Mouse (Mus musculus): ENCODE data around the gene Txndc11. TPM values are rescaled to one million over a fixed set of nuclear protein-coding genes. Genes with fewer than 3 reads are reported as not detected.
"Not testable (repeated sequence)": the region's sequence is repeated elsewhere in the genome, so short reads cannot be mapped to it uniquely, and the experiment has no call there.

The Txndc11 gene
- polyA plus RNA-seq (2015; fragmentation: Nextera tagmentation; extraction: Ambion mirVana): 39.3 and 41.6 TPM in 2 replicates

DNA sequence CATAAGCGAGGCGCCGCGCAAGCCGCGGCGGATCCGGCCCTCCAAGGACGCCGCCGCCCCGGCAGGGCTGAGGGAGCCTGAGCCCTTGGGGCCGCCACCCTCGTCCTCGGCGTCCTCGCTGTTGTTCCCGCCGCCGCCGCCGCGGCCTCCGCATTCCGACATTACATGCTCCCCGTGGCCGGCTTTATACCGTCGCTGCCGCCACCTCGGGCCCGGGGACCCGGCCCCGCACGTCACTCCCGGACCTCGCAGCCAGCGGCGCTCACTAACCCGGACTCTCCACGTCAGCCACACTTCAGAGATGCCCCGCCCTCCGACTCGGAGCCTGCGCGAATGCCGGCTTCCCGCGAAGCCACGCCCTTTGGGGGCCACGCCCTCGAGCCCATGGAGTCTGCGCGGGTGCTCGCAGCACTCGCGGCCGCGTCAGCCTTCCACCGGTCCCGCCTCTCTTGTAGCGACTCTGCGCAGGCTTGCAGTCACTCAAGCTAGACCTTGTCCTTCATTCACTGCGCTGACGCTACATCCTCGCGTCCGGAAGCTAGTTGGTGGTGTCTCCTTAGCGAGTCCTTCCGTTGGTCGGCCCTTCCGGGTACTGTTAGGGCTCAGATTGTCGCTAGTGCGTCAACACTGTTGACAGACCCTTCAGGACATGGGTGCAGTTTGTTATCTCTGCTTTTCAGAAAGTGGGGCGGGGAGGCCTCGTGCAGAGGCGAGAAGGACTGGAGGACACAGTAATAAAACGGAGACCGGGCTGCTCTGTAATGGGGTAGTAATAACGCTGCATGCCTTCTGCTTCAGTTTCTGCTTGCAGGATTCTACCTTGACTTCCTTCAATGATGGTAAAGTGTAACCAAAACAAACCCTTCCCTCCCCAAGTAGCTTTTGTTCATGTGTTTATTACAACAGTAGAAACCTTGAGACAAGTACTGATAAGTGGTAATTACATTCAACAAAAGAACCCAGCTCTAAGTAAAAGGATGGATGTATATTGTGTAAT is at the start of gene Txndc11:
TSS of gene Txndc11 (minus strand) at position 303 of the 997 bp plus-strand sequence.
- H3K9ac ChIP-seq: peak within 1 kb of the TSS; percentile 87
- no peaks in the 10 kb centered on the region for H3K9me3 ChIP-seq
- H3K27me3 ChIP-seq (replicated peaks): no peaks in the 10 kb centered on the region
- H3K4me1 ChIP-seq: peaks cover 15% of the 10 kb centered on the region; the same call in 1 of the 2 replicates
- peaks cover 13% of the 10 kb centered on the region for H3K36me3 ChIP-seq
- H3K4me3 ChIP-seq (replicated peaks): peak within 1 kb of the TSS; percentile 93
- WGBS: under 1% methylated on average over 80 of the region's 80 CpGs
- peak within 1 kb of the TSS; percentile 94 for H3K27ac ChIP-seq
- peak; percentile 99 for ATAC-seq (ENCODE audit: insufficient read depth, low FRiP score, low read depth)
- H3K4me2 ChIP-seq: peak within 1 kb of the TSS; percentile 64

DNA sequence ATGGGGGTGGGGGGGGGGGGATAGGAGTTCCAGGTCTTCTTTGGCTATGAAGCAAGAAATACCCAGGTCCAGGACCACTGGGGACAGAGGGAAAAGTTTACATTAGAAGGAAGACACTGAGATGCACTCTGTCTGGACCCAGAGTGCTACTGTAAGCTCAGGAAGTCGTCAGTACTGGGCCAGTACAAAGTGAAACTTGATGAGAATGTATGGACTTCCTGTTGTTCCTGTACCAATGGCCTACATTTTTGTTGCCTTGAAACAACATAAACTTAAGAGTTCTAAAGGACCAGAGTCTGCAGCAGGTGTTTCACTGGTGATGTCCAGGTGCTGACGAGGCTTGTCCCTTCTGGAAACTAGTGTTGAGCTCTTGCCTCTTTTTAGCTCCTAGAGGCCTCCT is 43.0 kb upstream of the Txndc11 start:
- no peak overlapping the region for H3K4me2 ChIP-seq
- no peaks in the 10 kb centered on the region for H3K27me3 ChIP-seq (replicated peaks)
- no peak overlapping the region for H3K9ac ChIP-seq
- no peaks in the 10 kb centered on the region for H3K9me3 ChIP-seq
- no peak overlapping the region for H3K4me3 ChIP-seq (replicated peaks)
- no peak overlapping the region for H3K27ac ChIP-seq
- no peaks in the 10 kb centered on the region for H3K36me3 ChIP-seq
- WGBS: 59% methylated on average over 2 of the region's 2 CpGs
- 0 out of 2 replicates have a peak, but pooled peaks cover 4% of the 10 kb centered on the region for H3K4me1 ChIP-seq
- ATAC-seq (ENCODE audit: insufficient read depth, low FRiP score, low read depth): no peak

DNA sequence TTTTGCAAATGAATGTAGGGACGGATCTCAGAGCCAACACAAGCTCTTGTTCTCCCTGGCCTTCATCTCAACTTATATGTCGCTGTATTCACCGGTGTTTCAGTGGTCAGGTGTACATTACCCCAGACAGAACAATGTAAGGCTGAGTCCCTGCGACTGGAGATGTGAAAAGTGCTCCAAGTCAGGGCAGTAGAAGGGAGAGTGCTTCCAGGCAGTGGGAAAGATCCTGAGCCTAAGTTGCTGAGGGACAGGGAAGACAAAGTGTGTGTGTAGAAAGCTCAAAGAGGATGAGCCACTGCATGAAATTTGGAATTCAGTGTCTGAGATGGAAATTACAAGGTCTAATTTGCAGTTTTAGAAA is 42.4 kb upstream of the Txndc11 start:
- WGBS: 3% methylated on average over 4 of the region's 4 CpGs
- H3K4me3 ChIP-seq (replicated peaks): peak overlapping the region; percentile 77
- 0 out of 2 replicates have a peak, but pooled peaks cover 4% of the 10 kb centered on the region for H3K4me1 ChIP-seq
- H3K4me2 ChIP-seq: peak overlapping the region; percentile 74
- no peaks in the 10 kb centered on the region for H3K36me3 ChIP-seq
- peak overlapping the region; percentile 27; the same call in 1 of the 2 replicates for H3K9ac ChIP-seq
- peak overlapping the region; percentile 70; the same call in 1 of the 2 replicates for H3K27ac ChIP-seq
- no peak for ATAC-seq (ENCODE audit: insufficient read depth, low FRiP score, low read depth)
- no peaks in the 10 kb centered on the region for H3K9me3 ChIP-seq
- no peaks in the 10 kb centered on the region for H3K27me3 ChIP-seq (replicated peaks)

DNA sequence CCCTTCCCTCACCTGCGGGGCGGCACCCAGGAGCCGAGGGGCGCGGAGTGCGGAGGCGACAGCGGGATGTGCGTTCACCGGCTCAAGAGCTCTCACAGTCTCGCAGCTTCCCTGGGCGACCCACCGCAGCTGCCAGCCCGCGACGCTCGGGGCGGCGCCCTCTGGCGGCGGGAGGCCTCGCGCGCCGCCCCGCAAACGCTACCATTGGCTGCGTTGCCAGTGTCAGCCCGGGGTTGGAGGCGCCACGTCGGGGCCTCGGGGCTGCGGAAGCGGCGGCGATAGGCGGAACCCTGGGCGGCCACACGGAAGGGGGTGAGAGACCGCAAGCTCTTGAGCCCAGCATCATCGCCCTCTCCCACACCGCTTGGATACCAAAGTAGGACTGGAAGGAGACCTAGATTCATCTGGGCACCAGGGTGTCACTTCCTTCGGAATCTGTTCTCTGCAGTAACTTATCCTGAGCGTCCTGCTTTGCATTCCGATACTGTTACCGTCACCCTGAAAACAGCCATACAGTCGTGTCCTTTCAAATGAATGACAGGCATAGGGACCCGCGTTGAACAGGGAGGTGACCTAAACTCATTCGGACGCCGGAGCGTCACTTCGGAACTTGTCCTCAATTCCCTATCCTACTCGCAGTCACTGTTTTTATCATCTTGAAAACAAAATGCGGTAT is 41.9 kb upstream of the Txndc11 start, which contains the start of gene Zc3h7a:
TSS of gene Zc3h7a (minus strand) at position 186 of the 676 bp plus-strand sequence.
- H3K9ac ChIP-seq: peak within 1 kb of the TSS; percentile 27
- peak; percentile 96 for ATAC-seq (ENCODE audit: insufficient read depth, low FRiP score, low read depth)
- 0 out of 2 replicates have a peak, but pooled peaks cover 4% of the 10 kb centered on the region for H3K4me1 ChIP-seq
- under 1% methylated on average over 56 of the region's 57 CpGs for WGBS
- no peaks in the 10 kb centered on the region for H3K27me3 ChIP-seq (replicated peaks)
- peak within 1 kb of the TSS; percentile 77 for H3K4me3 ChIP-seq (replicated peaks)
- no peaks in the 10 kb centered on the region for H3K36me3 ChIP-seq
- no peaks in the 10 kb centered on the region for H3K9me3 ChIP-seq
- peak within 1 kb of the TSS; percentile 74 for H3K4me2 ChIP-seq
- peak within 1 kb of the TSS; percentile 71 for H3K27ac ChIP-seq

DNA sequence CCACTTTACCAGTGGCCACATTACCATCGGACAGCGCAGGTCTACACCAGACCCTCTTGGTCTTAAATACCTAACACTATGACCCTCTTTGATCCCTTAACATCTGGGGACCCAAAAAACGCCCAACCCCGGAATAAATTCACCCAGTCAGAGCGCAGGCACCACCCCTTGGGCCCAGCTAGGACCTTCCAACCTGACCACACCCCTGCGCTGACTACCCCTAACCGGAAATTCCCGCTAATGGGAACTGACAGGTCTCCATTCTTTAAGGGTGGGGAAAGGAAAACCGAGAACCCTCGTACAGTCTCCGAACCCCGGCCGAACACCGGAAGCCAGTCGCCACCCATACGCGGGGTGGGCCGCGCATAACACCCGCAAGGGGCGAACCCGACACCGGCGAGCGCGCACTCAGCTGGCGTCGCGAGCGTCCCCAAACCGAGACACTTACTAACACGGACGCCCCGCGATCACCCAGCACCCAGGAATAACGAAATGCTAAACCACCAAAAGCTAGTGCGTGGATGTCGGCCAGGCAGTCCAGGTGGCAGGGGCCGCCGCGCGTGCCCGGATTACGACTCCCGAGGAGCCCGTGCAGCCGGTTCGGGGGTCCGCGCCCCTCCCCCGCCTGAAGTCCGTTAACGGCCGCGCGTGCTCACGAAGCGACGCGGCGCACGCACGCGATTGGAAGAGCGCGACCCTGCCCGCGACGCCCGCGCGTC is 41.2 kb upstream of the Txndc11 start:
- peak; percentile 74 for ATAC-seq (ENCODE audit: insufficient read depth, low FRiP score, low read depth)
- Histone ChIP-seq H3K4me1 (0 out of 2 replicates have a peak, but pooled peaks cover 4% of the 10 kb centered on the region), H3K4me2 (peak overlapping the region; percentile 74), H3K27me3 (replicated peaks) (no peaks in the 10 kb centered on the region), H3K4me3 (replicated peaks) (peak overlapping the region; percentile 77), H3K36me3 (0 out of 2 replicates have a peak, but pooled peaks cover under 1% of the 10 kb centered on the region), H3K27ac (peak overlapping the region; percentile 71), H3K9ac (peak overlapping the region; percentile 20), H3K9me3 (no peaks in the 10 kb centered on the region)
- WGBS: under 1% methylated on average over 59 of the region's 72 CpGs

DNA sequence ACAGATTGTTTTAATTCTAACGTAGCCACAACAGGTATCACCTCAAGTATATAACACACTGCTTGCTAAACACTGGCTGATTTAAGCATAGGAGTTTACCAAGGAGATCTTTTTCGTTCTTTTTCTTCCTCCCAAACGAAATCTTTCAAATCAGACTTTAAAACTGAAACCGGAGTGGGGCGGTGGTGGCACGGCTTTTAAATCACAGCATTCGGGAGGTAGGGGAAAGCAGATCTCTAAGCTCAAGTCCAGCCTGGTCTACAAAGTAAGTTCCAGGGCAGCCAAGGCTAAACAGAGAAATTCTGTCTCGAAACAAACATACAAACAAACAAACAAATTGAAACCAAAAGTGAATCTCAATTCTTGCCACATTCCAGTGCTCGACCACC is 40.6 kb upstream of the Txndc11 start:
- Histone ChIP-seq H3K4me1 (peaks cover 4% of the 10 kb centered on the region; the same call in 1 of the 2 replicates), H3K27me3 (replicated peaks) (no peaks in the 10 kb centered on the region), H3K36me3 (0 out of 2 replicates have a peak, but pooled peaks cover 2% of the 10 kb centered on the region), H3K4me3 (replicated peaks) (peak overlapping the region; percentile 77), H3K9ac (no peak overlapping the region), H3K27ac (peak overlapping the region; percentile 71), H3K9me3 (no peaks in the 10 kb centered on the region), H3K4me2 (peak overlapping the region; percentile 74)
- WGBS: 10% methylated on average over 9 of the region's 9 CpGs
- no peak for ATAC-seq (ENCODE audit: insufficient read depth, low FRiP score, low read depth)

DNA sequence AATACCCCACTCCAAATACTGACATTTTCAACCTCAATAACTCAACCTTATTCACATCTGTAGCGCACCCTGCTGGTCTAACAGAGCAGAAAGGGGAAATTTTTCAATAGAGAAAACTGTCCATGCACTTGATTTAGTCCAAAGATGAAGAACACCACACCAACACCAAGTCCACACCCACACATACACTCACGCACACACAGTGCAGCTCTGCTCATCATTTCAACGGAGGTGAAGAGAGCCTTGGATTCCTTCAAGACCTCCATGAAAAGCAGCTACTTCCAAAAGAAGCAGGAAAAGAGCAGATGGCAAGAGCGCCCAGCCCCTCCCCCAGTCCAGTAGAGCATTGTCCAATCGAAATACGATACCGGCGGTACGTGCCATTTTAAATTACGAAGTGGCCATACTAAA is 40.2 kb upstream of the Txndc11 start:
- Histone ChIP-seq H3K4me1 (peaks cover 4% of the 10 kb centered on the region; the same call in 1 of the 2 replicates), H3K27ac (peak overlapping the region; percentile 71), H3K27me3 (replicated peaks) (no peaks in the 10 kb centered on the region), H3K9ac (no peak overlapping the region), H3K4me2 (peak overlapping the region; percentile 74), H3K36me3 (0 out of 2 replicates have a peak, but pooled peaks cover 2% of the 10 kb centered on the region), H3K9me3 (no peaks in the 10 kb centered on the region), H3K4me3 (replicated peaks) (peak overlapping the region; percentile 77)
- 10% methylated on average over 10 of the region's 10 CpGs for WGBS
- no peak for ATAC-seq (ENCODE audit: insufficient read depth, low FRiP score, low read depth)

DNA sequence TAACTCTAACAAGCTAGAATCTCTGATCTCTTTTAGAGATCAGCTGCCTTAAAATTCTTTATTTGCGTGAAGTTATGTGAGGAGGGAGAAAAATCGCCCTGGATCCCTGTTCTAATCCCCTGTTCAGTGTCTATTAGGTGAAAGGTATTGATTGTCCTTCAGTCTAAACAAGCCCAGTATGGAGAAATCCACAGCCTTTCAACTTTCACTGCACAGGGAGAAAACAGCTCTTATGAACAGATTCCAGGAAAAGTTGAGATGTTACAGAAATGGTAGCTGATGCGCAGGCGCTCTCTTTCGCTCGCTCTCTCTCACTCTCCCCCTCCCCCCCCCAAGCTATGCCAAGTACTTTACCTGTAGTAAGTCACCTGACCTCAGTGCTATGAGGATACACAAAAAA is 37.2 kb upstream of the Txndc11 start:
- Histone ChIP-seq H3K4me3 (replicated peaks) (no peak overlapping the region), H3K36me3 (0 out of 2 replicates have a peak, but pooled peaks cover 2% of the 10 kb centered on the region), H3K9me3 (no peaks in the 10 kb centered on the region), H3K9ac (no peak overlapping the region), H3K4me2 (no peak overlapping the region), H3K27ac (no peak overlapping the region), H3K4me1 (no peaks in the 10 kb centered on the region; the same call in 1 of the 2 replicates), H3K27me3 (replicated peaks) (no peaks in the 10 kb centered on the region)
- no peak for ATAC-seq (ENCODE audit: insufficient read depth, low FRiP score, low read depth)
- WGBS: 82% methylated on average over 6 of the region's 6 CpGs

DNA sequence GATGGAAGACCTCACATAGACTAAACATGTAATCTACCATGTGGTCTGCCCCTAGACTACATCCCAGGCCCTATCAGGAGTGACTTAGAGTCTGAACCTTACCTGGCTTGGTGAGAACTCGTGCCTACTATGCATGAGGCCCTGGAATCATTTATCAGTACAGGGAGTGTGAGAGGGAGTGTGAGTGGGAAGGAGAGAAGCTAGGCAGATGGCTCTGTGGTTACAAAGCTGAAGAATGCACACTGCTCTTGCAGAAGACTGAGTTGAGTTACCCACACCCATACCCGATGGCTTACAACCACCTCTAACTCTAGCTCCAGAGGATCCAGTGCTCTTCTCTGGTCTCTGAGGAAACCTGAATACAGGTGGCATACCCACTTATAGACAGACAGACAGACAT is 32.0 kb upstream of the Txndc11 start:
- peaks cover 12% of the 10 kb centered on the region; the same call in 1 of the 2 replicates for H3K36me3 ChIP-seq
- H3K27me3 ChIP-seq (replicated peaks): no peaks in the 10 kb centered on the region
- no peaks in the 10 kb centered on the region; the same call in 1 of the 2 replicates for H3K4me1 ChIP-seq
- ATAC-seq (ENCODE audit: insufficient read depth, low FRiP score, low read depth): no peak
- 75% methylated on average over 2 of the region's 2 CpGs for WGBS
- no peak overlapping the region for H3K27ac ChIP-seq
- no peaks in the 10 kb centered on the region for H3K9me3 ChIP-seq
- no peak overlapping the region for H3K9ac ChIP-seq
- H3K4me3 ChIP-seq (replicated peaks): no peak overlapping the region
- H3K4me2 ChIP-seq: no peak overlapping the region

DNA sequence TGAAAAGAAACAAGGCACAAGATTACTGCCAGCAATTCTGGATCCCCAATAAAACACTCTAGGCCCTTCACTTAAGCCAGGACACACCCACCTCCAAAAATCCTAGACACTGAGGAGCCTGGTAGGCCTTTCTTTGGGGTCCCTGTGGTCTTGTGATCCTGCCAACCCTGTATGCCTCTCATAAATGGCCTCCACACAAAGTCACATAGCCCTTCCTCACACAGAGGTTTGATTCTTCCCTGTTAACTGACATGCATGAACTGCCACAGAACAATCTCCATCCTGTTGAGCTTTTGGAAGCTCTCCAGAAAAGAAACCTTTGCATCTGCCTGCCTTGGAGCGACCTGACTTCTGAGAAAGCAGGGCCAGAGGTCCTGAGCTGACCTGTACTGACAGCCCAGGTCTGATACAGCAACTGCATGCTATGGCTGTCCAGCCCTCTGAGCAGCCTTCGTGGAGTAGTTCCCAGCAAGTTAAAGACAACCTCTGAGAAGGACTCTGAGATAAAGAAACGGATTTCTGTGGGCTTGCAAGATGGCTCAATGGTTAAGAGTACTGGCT is 30.3 kb upstream of the Txndc11 start:
- Histone ChIP-seq H3K4me1 (no peaks in the 10 kb centered on the region), H3K27me3 (replicated peaks) (no peaks in the 10 kb centered on the region), H3K36me3 (peaks cover 9% of the 10 kb centered on the region; the same call in 1 of the 2 replicates), H3K4me2 (no peak overlapping the region), H3K4me3 (replicated peaks) (no peak overlapping the region), H3K27ac (no peak overlapping the region), H3K9me3 (no peaks in the 10 kb centered on the region), H3K9ac (no peak overlapping the region)
- no peak for ATAC-seq (ENCODE audit: insufficient read depth, low FRiP score, low read depth)
- 83% methylated on average over 3 of the region's 3 CpGs for WGBS

DNA sequence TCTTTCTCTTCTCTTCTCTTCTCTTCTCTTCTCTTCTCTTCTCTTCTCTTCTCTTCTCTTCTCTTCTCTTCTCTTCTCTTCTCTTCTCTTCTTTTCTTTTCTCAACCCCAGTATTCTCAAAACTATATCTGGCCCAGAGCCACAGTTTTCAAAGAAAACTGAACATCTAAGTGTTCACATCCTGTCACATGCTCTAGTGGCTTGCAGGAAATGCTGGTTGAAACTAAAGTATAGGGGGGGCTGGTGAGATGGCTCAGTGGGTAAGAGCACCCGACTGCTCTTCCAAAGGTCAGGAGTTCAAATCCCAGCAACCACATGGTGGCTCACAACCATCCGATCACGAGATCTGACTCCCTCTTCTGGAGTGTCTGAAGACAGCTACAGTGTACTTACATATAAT is 23.3 kb upstream of the Txndc11 start:
- H3K9me3 ChIP-seq; H3K4me2 ChIP-seq; H3K27me3 ChIP-seq (replicated peaks); H3K4me3 ChIP-seq (replicated peaks); H3K27ac ChIP-seq; H3K4me1 ChIP-seq; H3K9ac ChIP-seq; ATAC-seq (ENCODE audit: insufficient read depth, low FRiP score, low read depth): not testable (repeated sequence)
- 66% methylated on average over 3 of the region's 3 CpGs for WGBS
- peaks cover 34% of the 10 kb centered on the region for H3K36me3 ChIP-seq
